Mouse (Mus musculus) heart, embryonic 13.5 days (tissue): ENCODE measurements around the gene Ccnk. TPM values are rescaled to one million over a fixed set of nuclear protein-coding genes. Genes with fewer than 3 reads are reported as not detected.

Experiments
- ATAC-seq: fragments of 200-750 bp; cut with Nextera tagmentation; 2 replicates; pipeline ENCODE4 v1.8.0; 2017; ENCODE audit warnings: moderate TSS enrichment; ENCODE audit not compliant: insufficient number of reproducible peaks, low FRiP score, low TSS enrichment; ENCODE audit errors: extremely low read depth
- H3K27ac ChIP-seq: fragments of 300-500 bp; sonication (generic); replicated peaks from 2 replicates; pipeline ENCODE4 v1.5.1; 2015; ENCODE audit warnings: moderate library complexity, mild to moderate bottlenecking, inconsistent platforms
- H3K27me3 ChIP-seq: fragments of 300-500 bp; sonication (generic); replicated peaks from 2 replicates; pipeline ENCODE4 v1.6.1; 2015; ENCODE audit warnings: mild to moderate bottlenecking, inconsistent platforms
- H3K36me3 ChIP-seq: fragments of 300-500 bp; sonication (generic); 2 replicates; pipeline ENCODE4 v1.6.1; 2015; ENCODE audit warnings: mild to moderate bottlenecking, inconsistent platforms
- H3K4me1 ChIP-seq: fragments of 300-500 bp; sonication (generic); 2 replicates; pipeline ENCODE4 v1.6.1; 2015; ENCODE audit warnings: inconsistent platforms
- H3K4me2 ChIP-seq: fragments of 300-500 bp; sonication (generic); 2 replicates; pipeline ENCODE4 v1.6.1; 2015; ENCODE audit warnings: inconsistent platforms, mild to moderate bottlenecking, moderate library complexity
- H3K4me3 ChIP-seq: fragments of 300-500 bp; sonication (generic); 2 replicates; pipeline ENCODE4 v1.5.1; 2015; ENCODE audit warnings: moderate library complexity, mild to moderate bottlenecking, inconsistent platforms
- H3K9ac ChIP-seq: fragments of 300-500 bp; sonication (generic); 2 replicates; pipeline ENCODE4 v1.6.1; 2015; ENCODE audit warnings: inconsistent platforms, mild to moderate bottlenecking, moderate library complexity
- H3K9me3 ChIP-seq: fragments of 300-500 bp; sonication (generic); 2 replicates; pipeline ENCODE4 v1.6.1; 2016; ENCODE audit warnings: inconsistent platforms
- WGBS: fragments of 180-500 bp; shearing (Covaris S2); methylation state at CpG from one replicate; pipeline ENCODE4 v1.1.7; 2015; ENCODE audit warnings: mixed read lengths; 5-methylcytosine and 5-hydroxymethylcytosine counted together
- polyA plus RNA-seq: library from polyadenylated mRNA; unstranded; fragments of >200 nt; fragmentation: Nextera tagmentation; extraction: Ambion mirVana; gene quantifications from 2 replicates; pipeline ENCODE4 v1.2.1, GENCODE M21; 2015

Ccnk gene
- polyA plus RNA-seq, 1 experiment from 2014 or later, result 2.2 TPM

- H3K9me3 ChIP-seq, result no peaks in the 10 kb centered on the region
- H3K9ac ChIP-seq, result peak overlapping the region; percentile 61
- H3K4me2 ChIP-seq, result peak overlapping the region; percentile 16; the same call in 1 of the 2 replicates
- no peak overlapping the region for H3K4me3 ChIP-seq
- H3K27me3 ChIP-seq, result no peaks in the 10 kb centered on the region
- no peak for ATAC-seq
- H3K36me3 ChIP-seq, result no peaks in the 10 kb centered on the region
- peaks cover 90% of the 10 kb centered on the region for H3K4me1 ChIP-seq
- peak overlapping the region; percentile 88 for H3K27ac ChIP-seq
- WGBS, result 56% methylated on average over 6 of the region's 6 CpGs
Measured at GRCm38 (mm10) chr12:108237300-108238006, 58.1 kb downstream of the Ccnk start.

DNA sequence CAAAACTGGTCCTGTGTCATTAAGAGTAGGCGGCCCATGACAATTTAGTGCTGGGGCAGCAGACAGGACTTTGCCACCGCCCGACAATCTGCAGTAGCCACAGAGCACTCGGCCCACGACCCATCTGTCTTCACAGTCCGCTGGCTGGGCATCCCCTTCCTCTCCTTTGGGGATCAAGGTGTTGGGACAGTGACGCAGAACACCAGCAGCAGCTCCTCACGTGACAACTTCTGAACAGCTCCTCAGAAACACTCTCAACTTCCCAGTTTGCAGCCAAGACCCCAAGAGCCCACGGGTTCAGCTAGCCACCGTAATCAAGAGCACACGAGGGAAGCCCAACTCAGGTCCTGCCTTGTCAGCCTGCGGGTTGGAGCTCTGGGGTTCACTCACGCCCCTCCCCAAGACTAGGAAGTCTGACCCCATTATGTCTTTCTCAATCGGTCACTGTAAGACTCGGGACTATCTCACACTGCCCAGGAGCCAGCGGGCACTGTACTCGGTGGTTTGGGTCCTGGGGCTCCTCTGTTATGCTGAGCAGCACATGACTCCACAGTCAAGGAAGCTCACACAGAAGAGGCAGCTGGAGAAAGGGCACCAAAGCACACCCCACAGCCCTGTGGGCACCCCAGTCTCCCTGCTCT lies 59.1 kb downstream of the Ccnk start:
- H3K27me3 ChIP-seq, result no peaks in the 10 kb centered on the region
- no peak for ATAC-seq
- H3K4me2 ChIP-seq, result no peak overlapping the region
- H3K36me3 ChIP-seq, result no peaks in the 10 kb centered on the region
- 69% methylated on average over 17 of the region's 17 CpGs for WGBS
- H3K4me3 ChIP-seq, result no peak overlapping the region
- H3K27ac ChIP-seq, result peak overlapping the region; percentile 88
- H3K9ac ChIP-seq, result no peak overlapping the region; the same call in 1 of the 2 replicates
- no peaks in the 10 kb centered on the region for H3K9me3 ChIP-seq
- H3K4me1 ChIP-seq, result peaks cover 100% of the 10 kb centered on the region

DNA sequence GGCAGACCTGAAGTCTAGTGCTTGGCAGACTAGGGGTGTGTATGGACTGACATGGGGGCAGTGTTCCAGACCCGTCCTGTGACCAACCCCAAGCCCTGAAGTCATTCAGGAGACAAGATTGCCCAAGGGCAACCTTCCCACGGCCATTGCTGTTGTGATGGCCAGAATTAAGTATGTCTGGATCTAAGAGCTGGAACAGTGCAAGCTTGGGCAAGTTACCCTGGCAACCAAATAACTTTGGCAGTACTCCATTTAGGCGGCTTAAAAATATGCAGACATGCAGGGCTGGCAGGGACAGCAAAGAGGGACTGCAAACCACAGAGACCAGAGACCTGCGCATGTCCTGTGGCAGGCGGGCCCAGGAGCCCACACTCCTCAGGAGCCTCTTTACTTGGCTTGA lies 60.1 kb downstream of the Ccnk start:
- WGBS, result 44% methylated on average over 5 of the region's 5 CpGs
- Histone ChIP-seq H3K9ac (peak overlapping the region; percentile 47), H3K4me3 (no peak overlapping the region), H3K4me1 (peaks cover 100% of the 10 kb centered on the region), H3K27me3 (no peaks in the 10 kb centered on the region), H3K4me2 (peak overlapping the region; percentile 30), H3K27ac (peak overlapping the region; percentile 79), H3K36me3 (no peaks in the 10 kb centered on the region), H3K9me3 (no peaks in the 10 kb centered on the region)
- no peak for ATAC-seq

DNA sequence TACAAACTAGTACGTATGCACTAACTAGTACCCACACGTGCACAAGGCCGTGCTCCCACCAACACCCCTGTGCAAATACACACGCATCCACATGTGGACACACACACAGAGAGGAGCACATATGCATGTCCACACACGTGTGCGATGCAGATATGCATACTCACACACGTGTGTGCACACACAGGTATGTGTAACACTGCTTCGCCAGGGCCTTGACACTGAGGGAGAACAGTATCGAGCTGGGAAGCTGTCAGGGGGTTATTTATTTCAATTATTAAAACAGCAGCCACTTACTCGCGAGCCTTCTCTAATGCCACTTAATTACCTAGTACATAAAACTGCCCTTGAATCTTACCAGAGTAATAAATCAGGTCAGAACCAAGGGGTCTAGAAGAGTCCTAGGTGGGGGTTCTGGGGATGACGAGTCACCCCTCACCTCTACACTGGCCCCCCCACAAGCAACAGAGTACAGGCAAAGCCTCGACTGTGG lies 61.1 kb downstream of the Ccnk start:
- Histone ChIP-seq H3K9me3 (no peaks in the 10 kb centered on the region), H3K4me2 (no peak overlapping the region), H3K4me1 (peaks cover 100% of the 10 kb centered on the region), H3K27ac (no peak overlapping the region), H3K4me3 (no peak overlapping the region), H3K36me3 (no peaks in the 10 kb centered on the region), H3K27me3 (no peaks in the 10 kb centered on the region), H3K9ac (peak overlapping the region; percentile 4; the same call in 1 of the 2 replicates)
- no peak for ATAC-seq
- 88% methylated on average over 13 of the region's 13 CpGs for WGBS

DNA sequence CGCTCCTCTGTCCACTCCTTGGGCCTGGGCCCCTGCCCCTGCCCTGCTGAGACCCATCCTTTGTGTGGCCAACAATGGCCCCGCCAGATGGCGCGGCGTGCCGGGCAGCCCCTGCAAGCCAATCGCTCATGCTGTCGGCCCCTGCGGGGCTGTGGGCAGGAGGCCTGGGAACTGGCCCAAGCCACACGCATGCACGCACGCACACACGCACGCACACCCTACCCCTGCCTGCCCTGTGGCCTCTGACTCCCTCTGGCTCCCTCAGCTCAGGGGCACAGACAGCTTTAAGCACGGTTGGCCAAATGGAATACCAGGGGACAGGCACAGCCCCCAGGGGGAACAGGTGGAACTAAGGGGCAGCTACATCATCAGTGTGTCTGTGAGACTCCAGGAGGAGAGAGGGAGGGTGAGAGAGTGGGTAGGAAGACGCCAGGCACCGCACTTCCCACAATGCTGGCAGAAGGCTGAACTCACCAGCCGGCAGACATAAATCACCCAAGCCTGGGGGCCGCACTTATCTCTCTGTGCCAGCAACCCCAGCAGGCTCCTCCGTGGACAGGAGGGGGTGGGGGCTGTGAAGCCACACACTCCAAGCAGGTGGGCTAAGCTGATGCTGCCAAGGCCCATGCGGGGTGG lies 61.7 kb downstream of the Ccnk start:
- peaks cover 100% of the 10 kb centered on the region for H3K4me1 ChIP-seq

GRCm38 (mm10) chr12:108241626-108242025 lies 62.2 kb downstream of the Ccnk start:
- ATAC-seq, result no peak
- Histone ChIP-seq H3K27ac (peak overlapping the region; percentile 24), H3K9ac (peak overlapping the region; percentile 4; the same call in 1 of the 2 replicates), H3K4me3 (no peak overlapping the region), H3K4me2 (no peak overlapping the region), H3K9me3 (no peaks in the 10 kb centered on the region), H3K36me3 (no peaks in the 10 kb centered on the region), H3K4me1 (peaks cover 100% of the 10 kb centered on the region), H3K27me3 (no peaks in the 10 kb centered on the region)
- 56% methylated on average over 6 of the region's 6 CpGs for WGBS

More for the DNA sequence above, 61.7 kb downstream of the Ccnk start:
- no peaks in the 10 kb centered on the region for H3K36me3 ChIP-seq
- no peak overlapping the region for H3K4me3 ChIP-seq
- ATAC-seq, result no peak
- H3K4me2 ChIP-seq, result no peak overlapping the region
- H3K9ac ChIP-seq, result peak overlapping the region; percentile 4; the same call in 1 of the 2 replicates
- peak overlapping the region; percentile 24; the same call in 1 of the 2 replicates for H3K27ac ChIP-seq
- WGBS, result 58% methylated on average over 21 of the region's 21 CpGs
- H3K9me3 ChIP-seq, result no peaks in the 10 kb centered on the region
- H3K27me3 ChIP-seq, result no peaks in the 10 kb centered on the region

DNA sequence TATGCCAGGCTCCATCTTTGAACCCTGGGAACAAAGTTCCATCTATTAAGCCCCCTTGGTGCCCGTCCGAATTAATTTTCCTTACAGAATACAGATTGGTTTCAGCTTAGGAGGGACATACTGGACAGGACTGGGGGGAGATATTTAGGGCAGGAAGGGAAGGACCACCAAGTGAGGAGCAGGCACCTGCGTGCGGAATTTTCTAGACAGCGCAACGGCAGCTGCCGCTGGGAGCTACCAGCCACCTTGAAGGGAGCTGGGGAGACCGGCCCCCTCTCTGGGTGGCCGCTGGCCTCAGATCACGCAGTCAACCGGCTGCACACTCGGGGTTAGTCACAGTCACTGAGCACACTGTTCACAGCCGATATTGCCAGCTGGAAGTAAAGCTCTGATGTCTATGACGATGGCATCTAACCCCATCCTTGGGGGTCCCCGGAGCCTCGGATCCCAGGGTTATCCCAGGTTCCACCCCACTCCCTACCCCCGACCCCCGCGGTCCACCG lies 62.9 kb downstream of the Ccnk start:
- H3K4me1 ChIP-seq, result peaks cover 100% of the 10 kb centered on the region
- no peak for ATAC-seq
- H3K9me3 ChIP-seq, result no peaks in the 10 kb centered on the region
- H3K9ac ChIP-seq, result no peak overlapping the region
- no peaks in the 10 kb centered on the region for H3K36me3 ChIP-seq
- 90% methylated on average over 20 of the region's 20 CpGs for WGBS
- H3K4me3 ChIP-seq, result no peak overlapping the region
- H3K4me2 ChIP-seq, result no peak overlapping the region
- H3K27me3 ChIP-seq, result no peaks in the 10 kb centered on the region
- H3K27ac ChIP-seq, result no peak overlapping the region

GRCm38 (mm10) chr12:108244778-108245177 lies 65.4 kb downstream of the Ccnk start:
- peak overlapping the region; percentile 26; the same call in 1 of the 2 replicates for H3K4me3 ChIP-seq
- peak overlapping the region; percentile 95 for H3K27ac ChIP-seq
- H3K4me1 ChIP-seq, result peaks cover 96% of the 10 kb centered on the region
- ATAC-seq, result 0 out of 2 replicates have a peak, but pooled peaks have one; percentile 2
- 2% methylated on average over 8 of the region's 8 CpGs for WGBS
- H3K4me2 ChIP-seq, result peak overlapping the region; percentile 64
- H3K9ac ChIP-seq, result peak overlapping the region; percentile 65
- H3K36me3 ChIP-seq, result no peaks in the 10 kb centered on the region
- H3K27me3 ChIP-seq, result no peaks in the 10 kb centered on the region
- no peaks in the 10 kb centered on the region for H3K9me3 ChIP-seq

DNA sequence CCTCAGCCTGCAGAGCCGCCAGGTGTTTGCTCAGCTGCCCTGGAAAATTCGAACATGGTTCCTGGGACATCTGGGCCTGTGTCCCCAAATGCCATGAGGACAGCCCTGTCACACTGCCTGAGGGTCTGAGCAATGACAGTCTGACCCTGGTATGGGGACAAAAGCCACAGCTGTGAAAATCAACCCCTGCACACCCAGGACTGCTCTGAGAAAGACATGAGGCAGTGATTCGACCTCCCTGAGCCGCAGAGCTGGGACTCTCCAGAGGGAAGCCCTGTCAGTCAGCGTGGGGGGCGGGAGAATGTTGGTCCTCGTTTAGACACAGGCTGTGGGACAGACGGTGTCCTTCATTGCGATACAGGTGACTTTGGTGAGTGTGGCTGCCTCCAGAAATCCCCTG lies 66.2 kb downstream of the Ccnk start:
- peak overlapping the region; percentile 65 for H3K9ac ChIP-seq
- peaks cover 96% of the 10 kb centered on the region for H3K4me1 ChIP-seq
- no peaks in the 10 kb centered on the region for H3K27me3 ChIP-seq
- 28% methylated on average over 9 of the region's 9 CpGs for WGBS
- H3K4me2 ChIP-seq, result peak overlapping the region; percentile 64
- 0 out of 2 replicates have a peak, but pooled peaks have one; percentile 25 for ATAC-seq
- H3K9me3 ChIP-seq, result no peaks in the 10 kb centered on the region
- no peaks in the 10 kb centered on the region for H3K36me3 ChIP-seq
- H3K27ac ChIP-seq, result peak overlapping the region; percentile 95
- H3K4me3 ChIP-seq, result no peak overlapping the region

DNA sequence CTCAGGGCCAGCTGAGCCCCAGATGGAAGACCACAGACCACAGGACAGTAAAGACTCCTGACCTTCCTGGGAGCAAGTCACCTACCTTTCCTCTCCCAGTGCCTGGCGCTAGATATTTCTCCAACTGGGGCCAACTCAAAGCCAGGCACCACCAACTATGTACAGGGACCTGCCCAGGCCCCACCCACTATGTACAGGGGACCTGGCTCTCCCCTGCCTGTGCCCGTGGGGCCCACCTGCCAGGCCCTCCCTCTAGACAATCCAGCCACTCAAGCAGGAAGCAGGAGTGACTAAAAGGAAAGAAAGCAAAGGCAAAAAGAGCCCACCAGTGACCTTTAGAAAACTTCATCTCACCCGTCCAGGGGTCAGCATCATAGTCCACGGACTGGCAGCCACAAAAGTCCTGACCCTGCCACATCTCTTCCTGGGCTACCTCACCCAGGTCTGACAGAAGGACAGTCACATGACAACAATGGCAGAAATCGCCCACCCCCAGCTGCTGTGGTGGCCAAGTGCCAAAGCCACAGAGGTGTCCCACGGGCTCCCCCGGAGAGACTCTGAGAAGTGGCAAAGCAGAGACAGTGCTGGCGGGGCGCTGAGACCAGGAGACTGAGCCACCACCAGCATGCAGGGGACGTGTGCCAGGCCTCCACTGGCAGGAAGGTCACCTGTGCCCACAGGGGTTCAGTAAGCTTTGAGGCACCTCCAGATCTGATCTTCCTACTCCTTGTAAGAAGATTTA lies 67.6 kb downstream of the Ccnk start:
- Histone ChIP-seq H3K4me2 (no peak overlapping the region), H3K4me3 (no peak overlapping the region), H3K4me1 (peaks cover 94% of the 10 kb centered on the region), H3K9me3 (no peaks in the 10 kb centered on the region), H3K27ac (peak overlapping the region; percentile 21; the same call in 1 of the 2 replicates), H3K36me3 (no peaks in the 10 kb centered on the region), H3K27me3 (no peaks in the 10 kb centered on the region), H3K9ac (no peak overlapping the region)
- WGBS, result 75% methylated on average over 10 of the region's 10 CpGs
- ATAC-seq, result no peak
